Mouse (Mus musculus) bone marrow, adult 2 months (tissue): ENCODE data around the gene Oxsr1.

Experiments used
- CTCF ChIP-seq: fragments of 200-500 bp; IDR thresholded peaks from 2 replicates; pipeline ENCODE4 v1.5.1; 2011; ENCODE audit warnings: low read length, control low read depth; ENCODE audit not compliant: control insufficient read depth, insufficient read depth
- POLR2A ChIP-seq: fragments of 200-500 bp; IDR thresholded peaks from 2 replicates; pipeline ENCODE4 v1.6.1; 2011; ENCODE audit warnings: low read depth, mild to moderate bottlenecking, control low read depth, low read length, borderline replicate concordance; ENCODE audit not compliant: control insufficient read depth

GRCm38 (mm10) chr9:119305863-119306262, 16.4 kb downstream of the Oxsr1 start:
- TF ChIP-seq CTCF = no peak
- TF ChIP-seq POLR2A = no peak
